Mouse (Mus musculus): Measurements from ENCODE around the gene Fam155a. TPM values are rescaled to one million over a fixed set of nuclear protein-coding genes. Genes with fewer than 3 reads are reported as not detected.

The Fam155a gene
- polyA plus RNA-seq, 1 experiment from 2014 or later, result 0.07 TPM

DNA sequence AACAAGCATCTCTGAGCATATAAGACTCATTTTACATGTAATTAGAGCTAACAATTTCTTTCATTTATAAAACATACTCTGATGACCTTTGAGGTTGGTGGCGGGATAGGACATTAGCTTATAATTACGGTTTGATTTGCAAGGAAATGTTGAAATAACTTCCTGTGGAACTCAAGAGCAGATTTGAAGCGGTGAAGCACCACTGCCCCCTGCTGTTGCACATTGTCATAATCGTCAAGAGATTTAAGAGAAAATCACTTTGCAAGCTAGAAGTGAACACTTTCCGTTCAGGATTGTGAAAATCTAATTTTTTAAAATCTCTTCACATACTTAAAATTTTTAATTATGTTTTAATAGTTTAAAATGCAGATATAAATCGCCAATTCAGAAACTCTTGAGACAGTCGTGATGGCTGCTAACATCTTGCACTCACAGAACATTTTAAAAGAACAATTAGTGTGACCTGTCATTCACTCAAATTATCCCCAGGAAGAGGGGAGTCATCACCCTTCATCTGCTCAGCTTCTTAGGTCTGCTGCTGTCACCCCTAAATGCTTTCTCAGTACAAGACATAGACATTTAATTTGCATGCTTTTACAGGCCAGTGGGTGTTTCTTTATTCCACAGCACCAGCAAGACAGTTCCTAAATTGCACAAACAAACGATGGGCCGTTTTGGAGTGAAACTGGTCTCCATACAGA is 595.9 kb downstream of the Fam155a start:
- ATAC-seq (ENCODE audit: insufficient read depth), result no peak
- Histone ChIP-seq H3K4me1 (replicated peaks) (no peaks in the 10 kb centered on the region), H3K27me3 (no peaks in the 10 kb centered on the region), H3K9ac (no peak overlapping the region), H3K4me2 (no peak overlapping the region), H3K36me3 (replicated peaks) (no peaks in the 10 kb centered on the region), H3K9me3 (replicated peaks) (no peaks in the 10 kb centered on the region), H3K27ac (replicated peaks) (no peak overlapping the region), H3K4me3 (replicated peaks) (no peak overlapping the region)
- 26% methylated on average over 9 of the region's 9 CpGs for WGBS (ENCODE audit: insufficient replicate concordance)

DNA sequence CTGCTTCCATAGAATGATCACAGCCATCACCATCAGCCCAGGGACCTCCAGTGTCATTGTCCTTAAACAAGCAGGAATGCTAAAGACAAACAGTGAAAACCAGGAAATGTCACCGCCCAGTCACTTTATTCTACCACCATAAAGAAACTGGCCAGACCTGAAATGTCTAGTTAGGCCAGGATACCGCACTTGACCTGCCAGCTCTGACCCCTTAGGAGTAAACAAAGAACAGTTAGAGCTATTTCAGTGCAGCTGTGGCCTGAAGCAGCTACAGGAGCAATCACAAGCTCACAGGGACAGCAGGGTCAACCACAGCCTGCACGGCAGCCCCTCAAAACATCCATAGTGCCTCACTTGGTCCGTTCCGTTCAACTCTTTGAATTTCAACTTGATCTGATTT is 599.1 kb downstream of the Fam155a start:
- H3K4me2 ChIP-seq, result no peak overlapping the region
- no peak overlapping the region for H3K27ac ChIP-seq (replicated peaks)
- H3K27me3 ChIP-seq, result no peaks in the 10 kb centered on the region
- no peak overlapping the region for H3K9ac ChIP-seq
- 70% methylated on average over 5 of the region's 5 CpGs for WGBS (ENCODE audit: insufficient replicate concordance)
- no peaks in the 10 kb centered on the region for H3K4me1 ChIP-seq (replicated peaks)
- H3K9me3 ChIP-seq (replicated peaks), result no peaks in the 10 kb centered on the region
- no peak for ATAC-seq (ENCODE audit: insufficient read depth)
- no peak overlapping the region for H3K4me3 ChIP-seq (replicated peaks)
- H3K36me3 ChIP-seq (replicated peaks), result no peaks in the 10 kb centered on the region

DNA sequence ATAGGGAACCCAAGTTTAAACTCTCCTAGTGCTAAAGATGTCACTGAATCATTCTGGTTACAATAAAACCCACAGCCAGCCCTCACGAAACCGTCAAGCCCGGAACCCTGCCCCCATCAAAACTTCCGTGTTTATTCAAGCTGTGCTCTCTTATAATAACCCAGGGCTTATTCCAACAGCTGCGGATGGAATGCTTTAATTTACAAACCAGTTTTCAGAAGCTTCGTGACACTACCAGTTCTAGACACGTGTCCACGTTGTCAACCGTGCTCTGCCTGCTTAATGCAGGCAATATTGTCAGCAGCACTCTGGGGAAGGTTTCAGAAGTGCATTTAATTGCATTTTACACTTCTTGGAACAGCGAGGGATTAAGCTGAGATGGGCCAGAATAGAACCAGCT is 603.0 kb downstream of the Fam155a start:
- H3K9ac ChIP-seq, result no peak overlapping the region
- no peaks in the 10 kb centered on the region for H3K36me3 ChIP-seq (replicated peaks)
- no peak overlapping the region for H3K4me2 ChIP-seq
- no peak for ATAC-seq (ENCODE audit: insufficient read depth)
- H3K4me3 ChIP-seq (replicated peaks), result no peak overlapping the region
- H3K27ac ChIP-seq (replicated peaks), result no peak overlapping the region
- no peaks in the 10 kb centered on the region for H3K27me3 ChIP-seq
- no peaks in the 10 kb centered on the region for H3K9me3 ChIP-seq (replicated peaks)
- 59% methylated on average over 10 of the region's 10 CpGs for WGBS (ENCODE audit: insufficient replicate concordance)
- H3K4me1 ChIP-seq (replicated peaks), result no peaks in the 10 kb centered on the region

DNA sequence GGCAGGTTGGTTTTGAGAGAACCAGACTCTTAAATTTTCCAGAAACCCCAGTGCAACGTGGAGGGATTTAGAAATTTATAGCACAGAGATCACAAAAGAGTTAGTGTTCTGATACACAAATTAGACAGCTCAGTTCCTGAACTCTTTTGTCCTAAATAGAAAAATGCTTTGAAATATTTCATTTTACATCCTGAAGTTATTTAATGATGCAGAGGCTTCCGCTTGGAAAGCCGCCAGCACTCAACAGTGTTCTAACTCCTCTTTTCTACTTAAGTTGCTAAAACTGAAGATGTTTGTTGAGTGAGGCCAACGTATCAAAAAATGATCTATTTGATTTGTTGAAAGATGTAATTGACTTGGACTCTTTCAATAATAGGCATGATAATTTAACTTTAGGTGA is 609.4 kb downstream of the Fam155a start:
- ATAC-seq (ENCODE audit: insufficient read depth), result no peak
- no peak overlapping the region for H3K9ac ChIP-seq
- no peak overlapping the region for H3K4me2 ChIP-seq
- 64% methylated on average over 4 of the region's 4 CpGs for WGBS (ENCODE audit: insufficient replicate concordance)
- H3K9me3 ChIP-seq (replicated peaks), result no peaks in the 10 kb centered on the region
- no peaks in the 10 kb centered on the region for H3K27me3 ChIP-seq
- no peak overlapping the region for H3K27ac ChIP-seq (replicated peaks)
- no peaks in the 10 kb centered on the region for H3K36me3 ChIP-seq (replicated peaks)
- 0 out of 2 replicates have a peak, but pooled peaks cover 5% of the 10 kb centered on the region for H3K4me1 ChIP-seq (replicated peaks)
- no peak overlapping the region for H3K4me3 ChIP-seq (replicated peaks)

DNA sequence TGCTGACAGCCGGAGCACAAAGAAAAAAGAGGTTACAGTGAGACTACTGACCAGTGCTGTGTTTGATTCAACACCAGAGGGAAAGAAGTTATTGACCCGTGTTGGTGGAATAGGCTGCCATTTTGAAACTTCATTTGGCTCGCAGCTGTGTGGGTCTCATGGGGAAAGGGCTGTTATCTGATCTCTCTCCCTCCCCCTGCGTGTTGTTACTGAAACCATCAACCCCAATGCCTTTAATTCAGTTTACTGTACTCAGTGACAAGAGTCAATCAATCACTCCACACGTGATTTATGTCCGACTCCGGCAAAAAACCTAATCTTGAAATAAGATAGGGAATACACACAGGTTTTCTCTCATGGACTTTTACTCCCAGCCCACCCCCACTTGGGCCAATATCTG is 611.6 kb downstream of the Fam155a start:
- H3K27me3 ChIP-seq, result no peaks in the 10 kb centered on the region
- H3K4me2 ChIP-seq, result no peak overlapping the region
- H3K9me3 ChIP-seq (replicated peaks), result no peaks in the 10 kb centered on the region
- no peak overlapping the region for H3K27ac ChIP-seq (replicated peaks)
- no peak for ATAC-seq (ENCODE audit: insufficient read depth)
- H3K9ac ChIP-seq, result no peak overlapping the region
- 64% methylated on average over 7 of the region's 7 CpGs for WGBS (ENCODE audit: insufficient replicate concordance)
- no peaks in the 10 kb centered on the region for H3K36me3 ChIP-seq (replicated peaks)
- H3K4me1 ChIP-seq (replicated peaks), result 0 out of 2 replicates have a peak, but pooled peaks cover 5% of the 10 kb centered on the region
- no peak overlapping the region for H3K4me3 ChIP-seq (replicated peaks)

DNA sequence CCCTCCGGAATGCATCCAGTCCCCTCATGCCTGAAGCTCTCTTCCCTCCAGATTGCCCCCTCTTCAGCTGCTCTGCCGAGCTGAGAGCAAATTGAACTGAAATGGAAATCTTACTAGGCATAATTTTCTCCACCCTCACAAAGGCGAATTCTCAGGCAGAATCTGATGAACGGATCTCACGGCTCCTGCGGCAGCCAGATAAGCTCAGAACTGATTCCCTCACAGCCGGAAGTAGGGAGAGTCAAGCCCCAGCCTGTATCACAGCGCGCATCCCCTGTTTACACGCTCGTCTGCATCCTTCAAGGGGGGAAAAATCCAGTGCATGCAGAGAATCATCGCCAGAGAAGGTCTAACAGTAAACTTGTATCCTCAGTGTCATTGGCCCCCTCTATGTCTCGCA is 612.3 kb downstream of the Fam155a start:
- no peak for ATAC-seq (ENCODE audit: insufficient read depth)
- Histone ChIP-seq H3K27ac (replicated peaks) (no peak overlapping the region), H3K4me1 (replicated peaks) (0 out of 2 replicates have a peak, but pooled peaks cover 5% of the 10 kb centered on the region), H3K9ac (no peak overlapping the region), H3K36me3 (replicated peaks) (no peaks in the 10 kb centered on the region), H3K27me3 (no peaks in the 10 kb centered on the region), H3K4me3 (replicated peaks) (no peak overlapping the region), H3K9me3 (replicated peaks) (no peaks in the 10 kb centered on the region), H3K4me2 (no peak overlapping the region)
- 48% methylated on average over 13 of the region's 13 CpGs for WGBS (ENCODE audit: insufficient replicate concordance)

DNA sequence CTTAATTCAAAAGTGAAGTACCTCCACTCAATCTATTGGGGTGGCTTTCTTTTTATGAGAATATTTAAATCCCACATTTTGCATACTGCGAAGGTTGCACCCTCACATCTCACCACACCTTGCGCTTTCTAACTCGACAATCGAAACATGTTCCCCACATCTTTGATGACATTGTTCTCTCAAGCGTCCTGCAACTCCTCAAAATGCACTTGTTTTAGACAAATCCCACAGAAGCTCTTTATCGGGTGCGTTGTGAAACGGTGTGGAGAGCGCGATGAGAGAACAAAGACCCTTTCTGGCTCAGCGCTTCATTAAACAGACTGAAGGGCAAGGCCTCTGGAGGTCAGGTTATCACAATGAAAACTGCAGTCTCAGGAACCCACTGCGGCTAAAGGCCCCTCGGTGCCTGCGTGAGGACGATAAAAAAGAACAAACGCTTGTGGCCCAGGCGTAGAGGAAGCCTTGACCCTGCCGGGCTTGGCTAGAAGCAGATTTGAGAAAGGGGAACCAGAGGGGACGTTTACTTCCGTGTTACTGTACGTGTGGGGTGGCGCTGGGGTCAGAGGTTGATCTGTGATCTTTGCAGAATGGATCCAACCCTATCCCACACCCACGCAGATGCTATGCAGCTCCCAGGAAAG is 613.7 kb downstream of the Fam155a start:
- no peak overlapping the region for H3K27ac ChIP-seq (replicated peaks)
- no peak for ATAC-seq (ENCODE audit: insufficient read depth)
- H3K36me3 ChIP-seq (replicated peaks), result no peaks in the 10 kb centered on the region
- WGBS (ENCODE audit: insufficient replicate concordance), result 11% methylated on average over 23 of the region's 23 CpGs
- 0 out of 2 replicates have a peak, but pooled peaks cover 5% of the 10 kb centered on the region for H3K4me1 ChIP-seq (replicated peaks)
- H3K4me3 ChIP-seq (replicated peaks), result no peak overlapping the region
- no peaks in the 10 kb centered on the region for H3K9me3 ChIP-seq (replicated peaks)
- no peak overlapping the region for H3K9ac ChIP-seq
- H3K4me2 ChIP-seq, result peak overlapping the region; percentile 25
- H3K27me3 ChIP-seq, result no peaks in the 10 kb centered on the region

Small RNA genes lying within 50 kb of the gene (microRNA-seq; reads per million reads assigned to microRNA genes)
- not detected for gene Gm47312

Other genes starting within 250 kb of the Fam155a start
- not detected in 2 replicates for gene Gm10217, start 93.1 kb upstream of the Fam155a start, polyA plus RNA-seq (2015; fragmentation: Nextera tagmentation; extraction: Ambion mirVana)
- 0.66 and 0.70 TPM in 2 replicates for gene Lig4, start 206.5 kb upstream of the Fam155a start, polyA plus RNA-seq (2015; fragmentation: Nextera tagmentation; extraction: Ambion mirVana)
- gene Abhd13, start 206.5 kb upstream of the Fam155a start, polyA plus RNA-seq (2015; fragmentation: Nextera tagmentation; extraction: Ambion mirVana), result 4.6 TPM in 2 replicates
- 0.41 and 0.51 TPM in 2 replicates for gene Tnfsf13b, start 235.3 kb upstream of the Fam155a start, polyA plus RNA-seq (2015; fragmentation: Nextera tagmentation; extraction: Ambion mirVana)